Mouse (Mus musculus) megakaryocyte, embryonic 14.5 days (primary cell): Measurements from ENCODE around the gene Nr2f1.

Source experiments
- FLI1 ChIP-seq: IDR thresholded peaks from 2 replicates; pipeline ENCODE4 v1.6.1; 2012; ENCODE audit warnings: low read length, inconsistent platforms, mixed read lengths
- GATA1 ChIP-seq: IDR thresholded peaks from 3 replicates; pipeline ENCODE4 v1.6.1; 2012; ENCODE audit warnings: mixed read lengths, low read length, inconsistent platforms, borderline replicate concordance

DNA sequence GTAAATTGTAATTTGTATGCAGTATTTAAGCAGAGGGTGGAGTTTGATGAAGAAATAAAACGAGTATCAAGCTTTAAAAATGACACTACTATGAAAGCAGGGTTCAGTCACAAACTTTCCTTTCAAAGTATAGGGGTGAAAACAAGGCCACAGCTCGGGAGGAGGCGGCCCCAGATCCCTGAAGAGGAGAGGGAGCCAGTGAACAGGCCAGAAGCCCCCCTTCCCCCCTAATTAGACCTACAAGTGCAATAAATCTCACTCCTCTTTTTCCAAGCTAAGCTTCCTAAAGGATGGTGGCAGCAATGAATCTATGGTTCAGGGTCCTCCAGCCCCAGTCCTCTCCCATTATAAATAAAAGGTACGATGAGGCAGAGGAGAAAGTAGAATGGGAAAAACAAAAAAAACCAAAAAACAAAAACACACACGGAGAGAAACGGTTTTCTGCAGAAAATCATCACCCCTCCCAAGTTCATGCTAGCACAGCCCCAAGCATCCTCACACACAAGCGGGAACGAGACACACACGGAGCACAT is 2.2 kb downstream of the Nr2f1 start:
- no peak for TF ChIP-seq FLI1
- TF ChIP-seq GATA1 = no peak
